Mouse (Mus musculus): Measurements from ENCODE around the gene Cped1. TPM values are rescaled to one million over a fixed set of nuclear protein-coding genes. Genes with fewer than 3 reads are reported as not detected.

The Cped1 gene
- total RNA-seq, 2 experiments from 2014 or later: 3.0 to 3.5 TPM

Other genes with a start within 250 kb of the Cped1 start
- gene Tspan12, start 133.4 kb upstream of the Cped1 start, total RNA-seq (2021): 10 to 100 TPM; 22.8 to 24.8 TPM
- gene Ing3, start 36.3 kb upstream of the Cped1 start, total RNA-seq (2021): 10 to 100 TPM; 25.8 to 27.2 TPM